Mouse (Mus musculus) liver, embryonic 11.5 days (tissue): ENCODE data around the gene Ash1l. TPM values are rescaled to one million over a fixed set of nuclear protein-coding genes. Genes with fewer than 3 reads are reported as not detected.

Source experiments
- ATAC-seq: fragments of 200-750 bp; cut with Nextera tagmentation; replicated peaks from 2 replicates; pipeline ENCODE4 v1.8.0; 2017; ENCODE audit warnings: moderate number of reproducible peaks, mild to moderate bottlenecking, moderate TSS enrichment, moderate library complexity; ENCODE audit not compliant: low FRiP score
- DNase-seq: peaks from one replicate; pipeline ENCODE4 v3.0.0-alpha.2; 2017; ENCODE audit warnings: low spot score
- H3K27ac ChIP-seq: fragments of 300-500 bp; sonication (generic); 2 replicates; pipeline ENCODE4 v1.5.1; 2014; ENCODE audit warnings: mild to moderate bottlenecking, low read depth, low read length, control low read depth
- H3K27me3 ChIP-seq: fragments of 300-500 bp; sonication (generic); replicated peaks from 2 replicates; pipeline ENCODE4 v1.6.1; 2014; ENCODE audit warnings: low read length, mixed read lengths; ENCODE audit not compliant: control insufficient read depth, insufficient read depth
- H3K36me3 ChIP-seq: fragments of 300-500 bp; sonication (generic); 2 replicates; pipeline ENCODE4 v1.6.1; 2014; ENCODE audit warnings: mild to moderate bottlenecking, low read length, moderate library complexity, mixed read lengths; ENCODE audit not compliant: control insufficient read depth, insufficient read depth
- H3K4me1 ChIP-seq: fragments of 300-500 bp; sonication (generic); replicated peaks from 2 replicates; pipeline ENCODE4 v1.6.1; 2014; ENCODE audit warnings: low read length, mixed read lengths; ENCODE audit not compliant: control insufficient read depth, insufficient read depth
- H3K4me2 ChIP-seq: fragments of 300-500 bp; sonication (generic); 2 replicates; pipeline ENCODE4 v1.6.1; 2014; ENCODE audit warnings: mild to moderate bottlenecking, control low read depth, moderate library complexity
- H3K4me3 ChIP-seq: fragments of 300-500 bp; sonication (generic); 2 replicates; pipeline ENCODE4 v1.5.1; 2014; ENCODE audit warnings: low read depth, low read length, control low read depth
- H3K9ac ChIP-seq: fragments of 300-500 bp; sonication (generic); 2 replicates; pipeline ENCODE4 v1.6.1; 2014; ENCODE audit warnings: low read depth, low read length, control low read depth
- H3K9me3 ChIP-seq: fragments of 300-500 bp; sonication (generic); 2 replicates; pipeline ENCODE4 v1.6.1; 2016; ENCODE audit warnings: low read length, inconsistent platforms, mixed read lengths; ENCODE audit not compliant: control insufficient read depth
- WGBS: fragments of 180-500 bp; shearing (Covaris S2); extraction: QIAGEN DNeasy Blood & Tissue Kit; methylation state at CpG from one replicate; pipeline ENCODE4 v1.1.7; 2014; 5-methylcytosine and 5-hydroxymethylcytosine counted together
- polyA plus RNA-seq: library from polyadenylated mRNA; unstranded; fragments of >200 nt; fragmentation: Nextera tagmentation; extraction: Ambion mirVana; gene quantifications from 2 replicates; pipeline ENCODE4 v1.2.1, GENCODE M21; 2014

Gene Ash1l
- polyA plus RNA-seq, 1 experiment from 2014 or later: 13.4 TPM

- Histone ChIP-seq H3K9ac (no peak overlapping the region), H3K4me1 (peaks cover 5% of the 10 kb centered on the region; the same call in 1 of the 2 replicates), H3K36me3 (peaks cover 29% of the 10 kb centered on the region), H3K9me3 (no peaks in the 10 kb centered on the region), H3K27ac (no peak overlapping the region), H3K4me3 (no peak overlapping the region), H3K27me3 (no peaks in the 10 kb centered on the region), H3K4me2 (no peak overlapping the region)
- DNase-seq (no peak), ATAC-seq (no peak)
- 84% methylated on average over 13 of the region's 13 CpGs for WGBS
Measured at GRCm38 (mm10) chr3:88918981-88919380, 31.4 kb upstream of the Ash1l start.

DNA sequence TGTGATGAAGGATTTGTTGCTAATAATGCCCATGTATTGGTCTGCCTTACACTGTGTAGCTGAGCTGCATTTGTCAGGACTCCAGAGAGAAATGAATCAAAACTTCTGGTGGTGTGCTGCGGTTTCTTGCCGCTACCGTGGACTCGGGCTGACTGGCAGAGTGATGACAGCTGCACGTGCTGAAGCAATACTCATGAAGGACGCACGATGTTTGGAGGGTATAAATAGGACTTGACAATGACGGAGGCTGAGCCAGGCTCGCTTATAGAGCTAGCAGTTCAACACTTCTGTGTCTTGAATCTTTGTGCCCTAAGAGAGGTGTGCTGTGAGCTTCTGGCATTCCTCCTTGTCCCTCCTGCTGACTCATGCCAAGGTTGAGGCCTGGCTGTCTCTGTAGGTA is 29.0 kb upstream of the Ash1l start:
- ATAC-seq (no peak), DNase-seq (no peak)
- no peaks in the 10 kb centered on the region for H3K27me3 ChIP-seq
- no peaks in the 10 kb centered on the region for H3K9me3 ChIP-seq
- 95% methylated on average over 9 of the region's 9 CpGs for WGBS
- no peaks in the 10 kb centered on the region for H3K4me1 ChIP-seq
- no peak overlapping the region for H3K4me3 ChIP-seq
- H3K9ac ChIP-seq: no peak overlapping the region
- H3K27ac ChIP-seq: no peak overlapping the region
- H3K36me3 ChIP-seq: peaks cover 40% of the 10 kb centered on the region
- H3K4me2 ChIP-seq: no peak overlapping the region

DNA sequence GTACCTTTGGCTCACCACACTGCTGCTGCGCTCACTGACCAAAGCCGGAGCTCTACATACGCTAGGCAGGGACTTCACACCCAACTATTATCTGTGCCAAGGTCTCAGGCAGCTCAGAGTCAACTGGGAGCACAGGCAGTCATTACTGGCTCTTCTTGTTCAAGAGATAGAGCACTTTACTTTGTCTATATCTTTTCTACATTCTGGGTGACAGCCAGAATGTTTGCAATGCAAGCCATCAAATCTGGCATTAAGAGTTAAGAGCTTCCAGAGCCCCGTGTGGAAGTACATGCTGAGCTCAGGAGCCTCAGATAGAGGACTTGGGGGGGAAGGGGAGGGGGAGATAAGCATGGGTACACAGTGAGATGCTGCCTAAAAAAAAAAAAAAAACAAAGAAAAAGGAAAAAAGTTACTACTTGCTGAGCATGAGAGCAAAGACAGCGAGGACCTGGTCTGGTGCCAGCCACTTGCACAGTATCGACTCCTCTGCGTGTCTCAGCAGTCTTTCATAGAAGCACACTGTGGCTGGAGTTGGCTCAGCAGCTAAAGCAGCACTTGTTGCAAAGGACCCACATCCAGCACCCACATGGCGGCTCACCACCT is 26.3 kb upstream of the Ash1l start:
- 82% methylated on average over 8 of the region's 8 CpGs for WGBS
- ATAC-seq (no peak), DNase-seq (no peak)
- Histone ChIP-seq H3K4me2 (no peak overlapping the region), H3K9me3 (no peaks in the 10 kb centered on the region), H3K27me3 (no peaks in the 10 kb centered on the region), H3K9ac (no peak overlapping the region), H3K36me3 (peaks cover 56% of the 10 kb centered on the region), H3K4me3 (no peak overlapping the region), H3K27ac (no peak overlapping the region), H3K4me1 (no peaks in the 10 kb centered on the region)

DNA sequence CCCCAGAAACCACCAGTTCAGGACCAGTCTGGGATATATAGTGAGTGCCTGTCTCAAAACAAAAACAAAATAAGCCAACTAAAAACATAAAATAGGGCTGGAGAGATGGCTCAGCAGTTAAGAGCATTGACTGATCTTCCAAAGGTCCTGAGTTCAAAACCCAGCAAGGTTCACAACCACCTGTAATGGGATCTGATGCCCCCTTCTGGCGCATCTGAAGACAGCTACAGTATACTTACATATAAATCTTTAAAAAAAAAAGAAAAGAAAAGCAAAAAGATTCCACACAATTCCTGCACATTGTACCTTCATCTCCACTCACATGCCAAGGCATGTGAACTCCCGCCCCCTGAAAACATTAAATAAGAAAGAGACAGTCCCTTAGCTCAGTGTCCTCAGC is 24.8 kb upstream of the Ash1l start:
- Histone ChIP-seq H3K4me1 (no peaks in the 10 kb centered on the region), H3K36me3 (peaks cover 57% of the 10 kb centered on the region), H3K9me3 (no peaks in the 10 kb centered on the region), H3K9ac (no peak overlapping the region), H3K4me3 (no peak overlapping the region), H3K27ac (no peak overlapping the region), H3K27me3 (no peaks in the 10 kb centered on the region), H3K4me2 (no peak overlapping the region)
- 84% methylated on average over 2 of the region's 2 CpGs for WGBS
- ATAC-seq: no peak
- no peak for DNase-seq

DNA sequence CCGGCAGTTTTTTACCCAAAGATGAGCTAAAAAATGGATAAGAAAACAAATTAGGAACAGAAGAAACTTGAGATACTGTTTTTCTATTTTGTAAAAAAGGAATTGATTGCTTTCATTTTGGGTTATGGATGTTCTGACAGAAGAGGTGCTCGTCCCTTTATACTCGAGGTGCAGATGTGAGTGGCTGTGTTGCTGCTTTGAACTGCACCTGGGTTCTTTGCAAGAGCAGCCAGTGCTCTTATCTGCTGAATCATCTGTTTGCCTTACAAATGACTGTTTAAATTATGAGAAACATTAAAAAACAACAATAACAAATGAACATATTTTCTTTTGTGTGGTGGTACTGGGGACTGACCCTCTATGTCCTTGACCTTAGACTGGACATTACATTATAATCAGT is 20.9 kb upstream of the Ash1l start:
- 88% methylated on average over 3 of the region's 3 CpGs for WGBS
- no peak overlapping the region for H3K4me2 ChIP-seq
- peaks cover 32% of the 10 kb centered on the region for H3K36me3 ChIP-seq
- ATAC-seq (no peak), DNase-seq (no peak)
- no peaks in the 10 kb centered on the region for H3K27me3 ChIP-seq
- H3K9me3 ChIP-seq: no peaks in the 10 kb centered on the region
- no peaks in the 10 kb centered on the region for H3K4me1 ChIP-seq
- H3K9ac ChIP-seq: no peak overlapping the region
- no peak overlapping the region for H3K27ac ChIP-seq
- H3K4me3 ChIP-seq: no peak overlapping the region

DNA sequence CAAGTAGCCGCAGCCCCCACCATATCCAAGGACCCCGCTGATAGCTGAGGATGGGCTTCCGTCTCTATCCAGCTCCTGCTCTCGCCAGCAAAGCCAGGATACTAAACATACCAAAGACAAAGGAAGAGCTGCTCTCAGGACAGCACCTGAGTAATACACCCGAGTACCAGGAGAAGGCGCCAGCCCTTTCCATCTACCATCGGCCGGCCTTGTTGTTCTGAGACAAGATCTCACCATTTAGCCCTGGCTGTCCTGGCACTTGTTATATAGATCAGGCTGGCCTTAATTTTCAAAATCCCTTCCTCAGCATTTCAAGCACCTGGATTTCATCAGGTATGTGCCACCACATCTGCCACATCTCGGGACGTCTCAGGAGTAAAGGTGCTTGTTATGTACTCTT is 11.4 kb upstream of the Ash1l start:
- Histone ChIP-seq H3K27me3 (no peaks in the 10 kb centered on the region), H3K9ac (no peak overlapping the region), H3K4me3 (no peak overlapping the region), H3K27ac (no peak overlapping the region), H3K36me3 (peaks cover 19% of the 10 kb centered on the region), H3K9me3 (no peaks in the 10 kb centered on the region), H3K4me1 (no peaks in the 10 kb centered on the region), H3K4me2 (no peak overlapping the region)
- DNase-seq (no peak), ATAC-seq (no peak)
- WGBS: 93% methylated on average over 10 of the region's 10 CpGs

DNA sequence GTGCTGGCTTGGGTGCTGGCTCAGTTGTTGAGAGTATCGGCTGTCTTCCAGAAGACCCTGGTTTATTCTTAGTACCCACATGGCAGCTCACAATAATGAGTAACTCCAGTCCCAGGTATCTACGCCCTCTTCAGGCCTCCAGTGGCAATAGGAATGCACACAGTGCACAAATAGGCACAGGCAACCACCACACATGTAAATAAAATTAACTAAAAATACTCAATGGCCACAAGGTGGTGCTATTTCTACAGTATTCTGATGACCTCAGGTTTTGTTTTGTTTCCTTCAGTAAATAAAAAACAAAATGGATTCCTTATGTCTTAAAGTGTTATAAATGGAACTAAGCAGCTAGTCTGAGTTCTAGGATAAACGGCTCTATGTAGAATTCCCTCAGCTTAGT is 10.7 kb upstream of the Ash1l start:
- Histone ChIP-seq H3K36me3 (peaks cover 19% of the 10 kb centered on the region), H3K9me3 (no peaks in the 10 kb centered on the region), H3K4me2 (no peak overlapping the region), H3K27ac (no peak overlapping the region), H3K9ac (no peak overlapping the region), H3K4me1 (no peaks in the 10 kb centered on the region), H3K27me3 (no peaks in the 10 kb centered on the region), H3K4me3 (no peak overlapping the region)
- no peak for ATAC-seq
- 69% methylated on average over 3 of the region's 3 CpGs for WGBS
- DNase-seq: no peak

DNA sequence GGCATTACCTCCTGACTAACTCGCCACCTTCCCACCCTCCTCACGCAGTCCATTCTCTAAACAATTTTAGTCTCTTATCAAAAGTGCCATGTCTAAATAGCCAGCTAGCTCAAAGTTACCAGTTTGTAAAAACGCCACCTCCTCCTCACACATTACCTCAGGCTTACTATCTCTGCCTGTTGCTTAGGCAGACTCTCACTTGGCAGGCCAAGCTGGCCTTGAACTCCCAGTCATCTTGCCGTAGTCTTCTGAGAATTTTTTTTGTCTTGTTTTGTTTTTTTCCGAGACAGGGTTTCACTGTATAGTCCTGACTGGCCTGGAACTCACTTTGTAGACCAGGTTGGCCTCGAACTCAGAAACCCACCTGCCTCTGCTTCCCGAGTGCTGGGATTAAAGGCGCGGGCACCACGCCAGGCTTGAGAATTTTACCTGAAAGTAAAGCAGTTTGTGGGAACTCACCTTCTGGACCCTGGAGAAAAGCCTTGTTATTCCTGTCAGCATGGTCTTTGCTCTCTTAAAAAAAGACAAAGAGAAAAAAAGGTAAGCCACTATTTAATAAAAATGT is 8.0 kb upstream of the Ash1l start:
- Histone ChIP-seq H3K27me3 (no peaks in the 10 kb centered on the region), H3K4me3 (no peak overlapping the region), H3K4me1 (no peaks in the 10 kb centered on the region), H3K9ac (no peak overlapping the region), H3K4me2 (no peak overlapping the region), H3K9me3 (no peaks in the 10 kb centered on the region), H3K36me3 (peaks cover 12% of the 10 kb centered on the region; the same call in 1 of the 2 replicates), H3K27ac (no peak overlapping the region)
- WGBS: 91% methylated on average over 10 of the region's 10 CpGs
- no peak for DNase-seq
- no peak for ATAC-seq

GRCm38 (mm10) chr3:88944109-88944508 is 6.3 kb upstream of the Ash1l start:
- Histone ChIP-seq H3K27me3 (no peaks in the 10 kb centered on the region), H3K9ac (no peak overlapping the region), H3K4me3 (no peak overlapping the region), H3K4me2 (no peak overlapping the region), H3K4me1 (peaks cover 11% of the 10 kb centered on the region), H3K36me3 (peaks cover 10% of the 10 kb centered on the region; the same call in 1 of the 2 replicates), H3K9me3 (no peaks in the 10 kb centered on the region), H3K27ac (no peak overlapping the region)
- no peak for ATAC-seq
- DNase-seq: no peak
- 76% methylated on average over 4 of the region's 4 CpGs for WGBS
